Mouse (Mus musculus) myocyte (in vitro differentiated cells): ENCODE measurements around the gene Arhgap17.

Source experiments
- CEBPB ChIP-seq: IDR thresholded peaks from 2 replicates; pipeline ENCODE4 v1.6.1; 2011; ENCODE audit warnings: mild to moderate bottlenecking, moderate library complexity; ENCODE audit not compliant: poor library complexity, insufficient read depth, severe bottlenecking
- E2F4 ChIP-seq: IDR thresholded peaks from one replicate; pipeline ENCODE4 v1.6.1; 2011; ENCODE audit warnings: mild to moderate bottlenecking, control low read depth, moderate library complexity; ENCODE audit not compliant: insufficient read depth
- MYOD1 ChIP-seq, 3 experiments: IDR thresholded peaks; one replicate each; pipeline ENCODE4 v1.6.1; 2011; ENCODE audit warnings: control low read depth in 2 of 3, low read depth in 2 of 3, mild to moderate bottlenecking in 2 of 3, moderate library complexity in 1 of 3; ENCODE audit not compliant: insufficient read length in 2 of 3, control insufficient read depth in 1 of 3
- POLR2A ChIP-seq: IDR thresholded peaks from one replicate; pipeline ENCODE4 v1.6.1; 2011; ENCODE audit warnings: low read depth, mild to moderate bottlenecking, control low read depth, moderate library complexity; ENCODE audit not compliant: insufficient read length
- POLR2AphosphoS2 ChIP-seq: IDR thresholded peaks from one replicate; pipeline ENCODE4 v1.6.1; 2011; ENCODE audit warnings: low read depth, control low read depth; ENCODE audit not compliant: insufficient read length
- SRF ChIP-seq: IDR thresholded peaks from one replicate; pipeline ENCODE4 v1.6.1; 2011; ENCODE audit warnings: low read depth; ENCODE audit not compliant: control insufficient read depth, insufficient read length
- TCF12 ChIP-seq: IDR thresholded peaks from one replicate; pipeline ENCODE4 v1.6.1; 2011; ENCODE audit warnings: mild to moderate bottlenecking, control low read depth; ENCODE audit not compliant: poor library complexity, insufficient read depth, severe bottlenecking
- USF1 ChIP-seq: IDR thresholded peaks from one replicate; pipeline ENCODE4 v1.6.1; 2011; ENCODE audit warnings: low read depth, mild to moderate bottlenecking, control low read depth, moderate library complexity

DNA sequence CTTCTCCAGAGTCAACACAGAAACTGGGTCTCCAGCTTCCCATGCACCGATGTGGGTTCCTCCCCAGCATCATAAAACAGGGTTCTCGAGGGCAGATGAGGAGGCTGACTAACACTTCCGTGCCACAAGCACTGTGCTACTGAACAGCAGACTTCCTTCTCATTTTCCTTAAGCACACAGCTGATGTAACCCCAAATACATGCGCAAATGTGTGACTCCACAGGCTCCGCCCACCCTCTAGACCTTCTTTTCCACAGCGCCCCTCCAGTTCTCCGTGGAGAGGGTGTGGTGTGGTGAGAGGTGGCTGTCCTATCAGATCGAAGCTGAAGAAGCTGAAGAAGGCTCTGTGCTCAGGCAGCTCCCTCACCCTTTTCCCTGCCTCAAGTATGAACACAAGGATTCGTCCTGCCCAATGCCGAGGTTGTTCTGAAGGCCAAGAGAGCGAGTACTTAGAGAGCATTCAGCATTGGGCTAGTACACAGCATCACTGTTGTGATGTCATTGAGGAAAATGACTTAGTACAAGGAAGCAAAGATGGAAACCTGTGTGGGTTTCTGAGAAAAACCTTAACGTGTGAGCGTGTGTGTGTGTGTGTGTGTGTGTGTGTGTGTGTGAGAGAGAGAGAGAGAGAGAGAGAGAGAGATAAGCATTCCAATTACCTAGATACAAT lies 47.1 kb downstream of the Arhgap17 start:
- TF ChIP-seq USF1 = no peak
- no peak for TF ChIP-seq SRF
- no peak for TF ChIP-seq TCF12
- TF ChIP-seq POLR2A = no peak
- TF ChIP-seq MYOD1 (IDR thresholded peaks at IDR 0.05; ENCODE audit: control insufficient read depth in 1 of 3, insufficient read length in 2 of 3, low read depth in 2 of 3) = no peak
- no peak for TF ChIP-seq CEBPB
- no peak for TF ChIP-seq E2F4
- TF ChIP-seq POLR2AphosphoS2 = no peak
